Mouse (Mus musculus) spleen, postnatal 36 days (tissue): ENCODE data around the gene Myl7.
A peak's percentile ranks its signal among the peaks of the same experiment; 100 is the strongest.
"Not testable (repeated sequence)": the region's sequence is repeated elsewhere in the genome, so short reads cannot be mapped to it uniquely, and the experiment has no call there.

Experiments
- DNase-seq, 2 experiments: peaks; one replicate each; pipeline ENCODE4 v3.0.0; 2022; ENCODE audit warnings: low spot score in 2 of 2, mixed read lengths in 1 of 2

Myl7 gene

DNA sequence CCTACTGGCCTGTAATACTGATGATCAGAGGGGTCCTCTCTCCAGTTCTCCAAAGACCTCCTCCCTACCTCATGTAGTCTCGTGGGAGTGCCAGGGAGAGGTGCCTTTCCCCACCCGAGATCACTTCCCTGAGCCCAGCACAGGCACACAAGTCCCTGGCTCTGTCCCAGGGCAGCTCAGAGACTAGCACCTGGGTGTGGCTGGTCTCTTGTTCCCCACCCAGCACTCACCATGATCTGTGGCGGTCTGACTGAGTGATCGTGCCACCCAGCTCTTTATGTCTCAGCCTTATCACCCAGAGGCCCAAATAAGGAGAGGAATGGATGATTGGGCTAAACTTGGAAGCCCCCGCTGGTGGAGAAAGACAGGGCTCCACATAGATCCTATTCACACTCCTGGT is at the start of gene Myl7:
Gene Myl7, minus strand, starts transcription at position 252 of the 400 bp plus-strand sequence.
- DNase-seq, result no peak

DNA sequence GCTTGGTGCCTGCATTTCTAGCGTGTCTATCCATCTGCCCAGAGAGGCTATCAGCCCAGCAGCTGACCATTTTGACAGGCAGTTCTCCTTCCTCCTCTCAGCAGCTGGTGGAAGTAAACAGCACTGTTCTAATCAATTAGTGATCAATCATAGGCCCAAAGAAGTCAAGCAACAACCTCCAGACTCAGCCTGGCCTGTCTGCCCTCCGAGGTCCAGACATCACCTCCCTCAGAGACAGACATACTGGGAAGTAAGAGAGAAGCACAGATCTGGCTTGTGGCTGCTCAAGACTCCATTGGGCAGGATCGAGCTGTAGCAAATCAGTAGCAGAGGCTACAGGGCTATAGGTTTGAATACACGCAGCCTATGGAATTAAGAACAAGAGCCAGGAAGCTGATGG is 49.2 kb upstream of the Myl7 start:
- DNase-seq, result no peak

GRCm38 (mm10) chr11:5945096-5945495 is 46.5 kb upstream of the Myl7 start:
- no peak for DNase-seq

GRCm38 (mm10) chr11:5942966-5943365 is 44.4 kb upstream of the Myl7 start:
- no peak for DNase-seq

DNA sequence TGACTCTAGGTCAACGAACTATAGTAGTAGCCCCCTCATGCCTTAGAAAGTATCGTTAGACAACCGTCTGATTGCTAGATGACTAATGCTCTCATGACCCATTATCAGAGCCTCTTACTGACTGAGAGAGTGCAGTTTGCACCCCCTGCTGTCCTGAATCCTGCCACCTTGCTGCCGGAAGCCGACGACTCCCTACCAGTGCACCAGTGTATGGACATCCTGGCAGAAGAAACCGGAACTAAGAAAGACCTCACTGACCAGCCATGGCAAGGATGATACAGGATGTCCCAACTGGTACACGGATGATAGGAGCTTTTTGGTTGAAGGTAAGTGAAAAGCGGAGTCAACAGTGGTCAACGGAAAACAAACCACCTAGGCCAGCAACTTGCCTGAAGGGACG is 35.9 kb upstream of the Myl7 start:
- DNase-seq, result not testable (repeated sequence)

GRCm38 (mm10) chr11:5931947-5932346 is 33.4 kb upstream of the Myl7 start:
- not testable (repeated sequence) for DNase-seq

- DNase-seq, result no peak
These were observed 32.0 kb upstream of the Myl7 start for GRCm38 (mm10) chr11:5930578-5930977.

GRCm38 (mm10) chr11:5926696-5927220 is 28.2 kb upstream of the Myl7 start:
- no peak for DNase-seq

DNA sequence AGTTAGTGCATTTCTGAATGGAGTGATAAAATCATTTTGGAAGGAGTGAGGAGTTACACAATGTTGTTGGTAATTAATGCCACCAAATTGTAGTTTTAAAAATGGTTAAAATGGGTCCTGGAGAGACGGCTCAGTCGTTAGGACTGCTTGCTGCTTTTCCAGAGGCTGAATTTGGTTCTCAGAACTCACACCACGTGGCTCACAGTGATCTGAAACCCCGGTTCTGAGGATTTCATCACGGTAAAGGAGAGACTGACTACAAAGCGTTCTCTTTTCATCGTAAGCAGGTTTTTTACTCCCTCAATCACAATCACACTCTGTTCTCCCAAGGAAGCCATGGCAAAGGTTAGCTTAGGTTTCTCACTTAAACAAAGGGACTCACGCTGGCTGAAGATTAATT is 26.1 kb upstream of the Myl7 start:
- no peak for DNase-seq

DNA sequence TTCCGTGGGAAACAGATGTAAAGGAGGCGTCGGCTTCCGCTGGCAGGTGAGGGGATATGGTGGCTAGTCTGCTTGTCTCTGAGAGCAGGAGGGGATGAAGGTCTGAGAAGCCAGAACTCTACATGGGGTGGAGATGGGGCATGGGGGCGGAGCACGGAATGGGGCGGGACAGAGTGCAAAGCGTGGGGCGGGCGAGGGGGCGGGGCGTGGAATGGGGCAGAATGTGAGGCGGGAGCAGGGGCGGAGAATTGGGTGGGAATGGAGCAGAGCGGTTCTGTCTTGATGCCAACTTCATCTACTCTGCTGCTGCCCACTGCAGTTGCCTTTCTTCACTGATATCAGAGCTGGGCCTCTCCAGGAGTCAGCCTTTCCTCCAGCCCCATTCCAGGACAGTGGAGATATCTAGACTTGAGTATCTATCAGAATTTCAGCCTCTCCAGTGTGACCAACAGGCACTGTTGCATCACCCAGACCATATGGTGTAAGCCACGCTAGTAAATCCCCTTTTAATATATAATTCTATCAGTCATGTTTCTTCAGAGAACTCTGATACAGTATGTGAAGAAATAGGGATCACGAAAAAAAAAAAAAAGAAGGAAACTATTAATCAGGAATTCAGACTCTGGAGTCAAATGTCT is 21.9 kb upstream of the Myl7 start:
- DNase-seq, result no peak

DNA sequence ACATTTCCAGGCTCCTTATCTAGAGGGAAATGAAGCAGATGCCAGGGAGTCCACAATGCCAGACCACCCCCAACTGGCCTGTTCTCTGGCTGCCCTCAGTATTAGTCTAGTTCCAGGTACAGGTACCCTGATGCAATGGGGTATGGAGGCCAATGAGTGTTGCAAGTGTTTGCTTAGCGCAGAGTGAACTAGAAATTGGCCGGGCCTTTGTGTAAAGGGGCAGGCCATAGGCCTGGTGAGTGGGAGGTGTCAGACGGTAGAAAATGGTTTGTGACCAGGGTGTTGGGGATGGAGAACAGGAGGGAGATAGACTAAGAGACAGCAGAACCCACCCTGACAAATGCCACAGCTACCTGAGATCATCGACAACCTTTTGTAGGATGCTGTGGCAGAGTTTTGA is 21.0 kb upstream of the Myl7 start:
- no peak for DNase-seq

GRCm38 (mm10) chr11:5918111-5918510 is 19.5 kb upstream of the Myl7 start:
- DNase-seq, result no peak

DNA sequence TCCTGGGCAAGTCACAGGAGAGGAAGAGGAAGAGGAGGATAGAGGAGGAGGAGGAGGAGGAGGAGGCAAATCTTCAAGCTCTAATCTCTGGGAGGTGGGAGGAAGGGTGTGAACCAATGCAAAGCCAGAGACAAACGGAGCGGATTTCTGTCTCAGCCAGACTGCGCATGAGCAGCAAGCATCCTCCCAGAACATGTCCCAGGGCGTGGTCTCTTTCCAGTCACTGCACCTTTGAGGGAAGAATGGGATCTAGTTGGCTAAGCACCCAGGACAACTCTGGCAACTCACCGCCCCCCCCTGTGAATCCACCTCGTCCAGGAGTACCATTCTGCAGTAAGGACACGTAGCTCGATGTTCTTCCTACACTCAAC is 17.6 kb upstream of the Myl7 start:
- no peak for DNase-seq

DNA sequence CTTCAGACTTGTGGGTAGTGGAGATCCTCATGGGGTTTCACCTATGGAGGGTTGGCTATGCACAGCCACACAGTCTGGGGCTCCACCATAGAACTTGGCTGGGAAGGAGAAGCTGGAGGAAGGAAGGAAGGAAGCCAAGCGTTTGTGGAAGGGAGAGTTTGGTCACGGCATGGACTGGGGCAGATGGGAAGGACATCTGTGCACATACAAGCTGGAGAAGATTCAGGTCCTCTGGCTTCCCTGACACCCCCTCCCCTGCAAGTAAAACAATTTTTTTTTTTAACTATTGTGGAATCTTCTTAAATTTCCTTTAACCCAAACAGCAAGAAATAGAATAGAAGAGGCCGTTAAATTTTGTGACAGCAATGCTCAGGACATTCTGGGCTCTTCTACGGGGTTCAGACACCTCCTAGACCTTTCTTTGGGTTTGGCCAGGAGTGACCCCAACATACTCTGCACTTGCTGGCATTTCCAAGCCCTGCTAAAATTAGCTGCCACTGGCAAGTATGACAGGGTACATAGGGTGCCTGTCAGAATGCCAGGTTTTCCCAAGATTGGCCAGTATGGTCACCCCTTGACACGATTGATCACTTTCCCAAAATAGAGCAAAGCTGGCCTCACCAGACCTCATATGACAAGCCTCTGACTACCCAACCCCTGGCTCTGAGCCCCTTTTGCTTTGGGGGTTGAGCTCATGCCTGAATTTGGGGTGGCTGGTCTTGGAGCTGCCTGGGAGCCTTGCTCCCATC is 17.0 kb upstream of the Myl7 start:
- DNase-seq, result no peak

- no peak for DNase-seq
These were observed 16.4 kb upstream of the Myl7 start for GRCm38 (mm10) chr11:5914940-5915339.

GRCm38 (mm10) chr11:5913936-5914335 is 15.4 kb upstream of the Myl7 start:
- no peak for DNase-seq

GRCm38 (mm10) chr11:5913256-5913655 is 14.7 kb upstream of the Myl7 start:
- no peak for DNase-seq

DNA sequence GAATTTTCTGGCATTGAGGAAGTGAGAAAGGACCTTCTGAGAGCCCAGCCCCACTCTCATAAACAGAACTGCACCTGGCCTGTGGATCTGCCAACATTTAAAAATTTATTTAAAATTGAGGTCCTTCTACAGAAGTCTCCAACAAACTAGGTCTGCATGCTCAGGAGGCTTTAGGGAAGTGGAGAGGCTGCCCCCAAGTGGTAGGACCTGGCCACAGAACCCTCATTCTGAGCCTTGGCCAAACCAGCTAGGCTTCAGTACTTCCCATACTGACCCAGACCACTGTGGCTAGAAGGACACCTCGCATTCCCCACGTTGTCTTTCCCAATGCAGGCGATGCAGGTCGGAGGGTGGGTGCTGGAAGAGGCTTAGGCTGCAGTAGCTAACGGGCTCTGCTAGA is 14.1 kb upstream of the Myl7 start:
- DNase-seq, result peak; percentile 33 to 38

DNA sequence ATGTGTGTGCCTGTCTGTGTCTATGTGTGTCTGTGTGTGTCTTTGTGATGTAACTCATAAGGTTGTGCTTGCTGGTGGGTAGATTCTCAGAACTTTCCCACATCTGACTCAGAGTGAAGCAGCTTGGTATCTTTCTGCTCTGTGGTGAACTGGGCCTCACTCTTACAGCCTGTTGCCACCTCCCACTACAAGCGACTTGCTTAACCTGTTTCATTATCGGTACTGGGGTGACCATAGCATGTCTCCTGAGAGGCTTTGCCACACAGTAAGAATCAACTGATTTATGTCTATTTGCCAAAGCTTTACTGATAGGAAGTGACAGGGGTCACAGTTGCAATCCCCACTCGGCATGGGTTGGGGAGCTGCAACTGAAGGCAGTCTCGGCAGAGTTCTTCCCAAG is 10.1 kb upstream of the Myl7 start:
- no peak for DNase-seq

GRCm38 (mm10) chr11:5907096-5907495 is 8.5 kb upstream of the Myl7 start:
- DNase-seq, result no peak

DNA sequence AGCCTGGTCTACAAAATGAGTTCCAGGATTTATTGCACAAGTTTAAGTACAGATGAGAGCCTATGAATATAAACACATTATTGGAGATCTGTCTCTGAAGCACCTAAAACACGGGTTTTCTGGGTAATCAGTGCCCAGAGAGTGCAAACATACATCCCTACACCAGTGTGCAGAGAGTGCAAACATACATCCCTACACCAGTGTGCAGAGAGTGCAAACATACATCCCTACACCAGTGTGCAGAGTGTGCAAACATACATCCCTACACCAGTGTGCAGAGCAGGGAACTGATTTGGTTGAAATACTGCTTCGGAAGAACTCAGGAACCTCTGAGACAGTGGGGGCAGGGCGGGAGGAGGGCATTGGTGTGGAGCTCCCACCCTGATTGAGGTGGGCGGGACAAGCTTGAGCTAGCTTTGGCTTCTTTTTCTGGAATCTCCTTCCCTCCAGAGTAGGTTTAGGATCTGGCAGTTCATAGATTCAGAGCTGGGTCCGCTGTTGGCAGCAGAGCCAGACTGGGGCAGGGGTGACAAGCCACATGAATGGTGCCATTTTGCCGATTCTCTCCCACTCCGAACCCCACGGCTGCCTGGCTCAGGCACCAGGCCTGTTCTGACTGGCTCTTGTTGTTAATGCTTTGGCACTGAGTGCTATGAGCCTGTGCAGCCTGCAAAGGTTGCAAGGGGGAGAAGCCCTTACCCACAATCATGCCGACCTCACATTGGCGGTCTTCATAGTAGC is 7.4 kb upstream of the Myl7 start:
- DNase-seq, result no peak

DNA sequence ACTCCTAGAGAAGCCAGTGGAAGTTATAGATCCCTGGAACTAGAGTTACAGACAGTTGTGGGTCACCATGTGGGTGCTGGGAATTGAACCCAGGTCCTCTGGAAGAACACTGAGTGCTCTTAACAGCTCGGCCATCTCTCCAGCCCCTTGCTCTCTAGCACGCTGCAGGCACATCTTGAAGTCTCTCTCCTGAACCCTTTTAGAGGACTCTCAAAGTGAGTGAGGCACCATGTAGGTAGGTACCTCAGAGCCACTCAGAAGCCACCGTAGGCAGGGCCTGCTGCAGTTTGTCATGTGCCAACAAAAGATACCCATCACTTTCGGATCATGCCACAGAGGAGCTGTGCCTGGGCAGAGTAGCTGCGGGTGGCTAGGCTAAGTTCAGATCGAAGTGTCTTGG is 6.3 kb upstream of the Myl7 start:
- DNase-seq, result no peak

DNA sequence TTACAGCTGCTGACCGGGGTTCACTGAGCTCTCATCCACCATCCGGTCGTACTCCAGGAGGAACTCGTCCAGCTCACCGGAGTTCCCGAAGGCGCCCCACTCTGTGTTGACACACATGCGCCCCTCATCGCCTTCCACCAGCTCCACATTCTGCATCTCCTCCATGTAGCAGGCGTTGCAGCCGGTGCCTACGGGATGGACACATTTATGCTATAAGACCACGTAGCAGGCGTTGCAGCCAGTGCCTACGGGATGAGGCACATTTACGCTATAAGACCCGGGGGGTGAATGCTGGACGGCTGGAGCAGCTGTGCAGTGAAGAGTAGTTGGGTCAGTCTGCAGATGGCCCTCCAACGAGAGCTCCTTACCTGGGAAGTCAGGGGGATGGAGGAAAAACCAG is 5.8 kb upstream of the Myl7 start:
- no peak for DNase-seq
